In genomic region chr11:80208465-80208859, GRCm38 (mm10) we compare ENCODE assay signal across 7 mouse cellular contexts. TPM values are rescaled to one million over a fixed set of nuclear protein-coding genes. Genes with fewer than 3 reads are reported as not detected.
DNase-seq lines count a peak whose midpoint lies in the region; ATAC-seq and TF ChIP-seq lines count a peak whose summit lies in the region.

No protein-coding gene starts in this region.

- H3K9me3 ChIP-seq in E14TG2a.4 (ENCODE audit: low read length) (no peaks in the 10 kb centered on the region), G1E (replicated peaks) (no peaks in the 10 kb centered on the region)
- no peaks in the 10 kb centered on the region for H3K9me3 ChIP-seq in hindbrain, embryonic 11.5 days (ENCODE audit: control insufficient read depth, low read length)
- H3K9me3 ChIP-seq in liver, embryonic 15.5 days (replicated peaks) = no peaks in the 10 kb centered on the region

- H3K36me3 ChIP-seq in E14TG2a.4 (ENCODE audit: insufficient read depth, low read length) (peaks cover 16% of the 10 kb centered on the region), G1E (replicated peaks) (peaks cover 21% of the 10 kb centered on the region)
- no peaks in the 10 kb centered on the region for H3K36me3 ChIP-seq in hindbrain, embryonic 11.5 days (ENCODE audit: control insufficient read depth, insufficient read depth, low read length)
- H3K36me3 ChIP-seq in liver, embryonic 15.5 days (replicated peaks) = no peaks in the 10 kb centered on the region

- H3K4me2 ChIP-seq in hindbrain, embryonic 11.5 days (replicated peaks; ENCODE audit: low read depth, low read length) = no peak overlapping the region
- H3K4me2 ChIP-seq in liver, embryonic 15.5 days = peak overlapping the region; percentile 88

- TF ChIP-seq CTCF in E14TG2a.4 (conservative IDR thresholded peaks at IDR 0.05; ENCODE audit: low read length) (no peak), G1E (IDR thresholded peaks at IDR 0.05; ENCODE audit: low read depth, low read length) (no peak)

- H3K27me3 ChIP-seq in E14TG2a.4 (ENCODE audit: insufficient read depth, low read length) (no peaks in the 10 kb centered on the region), G1E (ENCODE audit: insufficient read depth, low read length) (peaks cover 14% of the 10 kb centered on the region)
- no peaks in the 10 kb centered on the region for H3K27me3 ChIP-seq in hindbrain, embryonic 11.5 days (ENCODE audit: control insufficient read depth, insufficient read depth, low read length)
- no peaks in the 10 kb centered on the region for H3K27me3 ChIP-seq in liver, embryonic 15.5 days

- H3K4me1 ChIP-seq in E14TG2a.4 (replicated peaks; ENCODE audit: low read depth, low read length) (peaks cover 34% of the 10 kb centered on the region), G1E (ENCODE audit: insufficient read depth, low read depth, low read length) (peaks cover 15% of the 10 kb centered on the region)
- H3K4me1 ChIP-seq in hindbrain, embryonic 11.5 days (replicated peaks; ENCODE audit: control insufficient read depth, insufficient read depth, low read length) = peaks cover 3% of the 10 kb centered on the region; the same call in 1 of the 2 replicates
- peaks cover 27% of the 10 kb centered on the region for H3K4me1 ChIP-seq in liver, embryonic 15.5 days (replicated peaks)

- ATAC-seq in G1E (ENCODE audit: extremely low read depth, insufficient number of reproducible peaks, low FRiP score, poor library complexity, severe bottlenecking) = no peak
- peak; percentile 61 for ATAC-seq in hindbrain, embryonic 11.5 days (ENCODE audit: low FRiP score)
- ATAC-seq in liver, embryonic 15.5 days (ENCODE audit: insufficient read depth) = no peak
- ATAC-seq in megakaryocyte-erythroid progenitor cell, adult 5-6 weeks (replicated peaks; ENCODE audit: low FRiP score, low TSS enrichment, poor library complexity, severe bottlenecking) = no peak; the same call in 1 of the 2 replicates

- no peak overlapping the region for H3K9ac ChIP-seq in hindbrain, embryonic 11.5 days (ENCODE audit: low read depth, low read length)
- no peak overlapping the region for H3K9ac ChIP-seq in liver, embryonic 15.5 days

- DNase-seq in G1E (ENCODE audit: low spot score) = no peak
- DNase-seq in hindbrain, embryonic 11.5 days (ENCODE audit: low spot score) = no peak
- no peak for DNase-seq in adrenal gland, postnatal 10 days
- DNase-seq in thymus, postnatal 36 days = no peak

- H3K4me3 ChIP-seq in E14TG2a.4 (replicated peaks; ENCODE audit: low read length) (peak overlapping the region; percentile 100), G1E (ENCODE audit: low read depth, low read length) (peak overlapping the region; percentile 99; the same call in 1 of the 2 replicates)
- H3K4me3 ChIP-seq in hindbrain, embryonic 11.5 days (ENCODE audit: low read depth, low read length) = peak overlapping the region; percentile 96; the same call in 1 of the 2 replicates
- H3K4me3 ChIP-seq in liver, embryonic 15.5 days (replicated peaks) = peak overlapping the region; percentile 89

- WGBS in hindbrain, embryonic 11.5 days = 35% methylated on average over 7 of the region's 7 CpGs
- WGBS in liver, embryonic 15.5 days (ENCODE audit: insufficient replicate concordance) = 35% methylated on average over 7 of the region's 7 CpGs

- H3K27ac ChIP-seq in hindbrain, embryonic 11.5 days (ENCODE audit: low read depth, low read length) = no peak overlapping the region
- H3K27ac ChIP-seq in liver, embryonic 15.5 days (replicated peaks) = no peak overlapping the region

RNA-seq across cellular contexts. Expression of gene Rhot1, which starts 0.4 kb away (rescaled TPM):
- total RNA-seq in G1E (2014; fragmentation: Nextera tagmentation) = 80.3 and 87.3 TPM in 2 replicates
- total RNA-seq in G1E (2017) = 56.4 and 64.8 TPM in 2 replicates
- polyA plus RNA-seq in G1E (2012) = 5.1 and 5.3 TPM in 2 replicates
- 73.8 and 74.9 TPM in 2 replicates for polyA plus RNA-seq in hindbrain, embryonic 11.5 days (2014; fragmentation: Nextera tagmentation; extraction: Ambion mirVana)
- 21.5 and 22.0 TPM in 2 replicates for polyA plus RNA-seq in liver, embryonic 15.5 days (2015; fragmentation: Nextera tagmentation; extraction: Ambion mirVana)
- 10 to 100 TPM; 56.5 to 69.3 TPM for total RNA-seq in adrenal gland, postnatal 10 days (2021)
- 44.3 and 65.2 TPM in 2 replicates for total RNA-seq in megakaryocyte-erythroid progenitor cell, adult 5-6 weeks (2014; fragmentation: Nextera tagmentation)
- 55.5 and 63.8 TPM in 2 replicates for total RNA-seq in megakaryocyte-erythroid progenitor cell, adult 5-6 weeks (2017)

RNA-seq across cellular contexts. Expression of gene Rnf135, which starts 24.8 kb away (rescaled TPM):
- total RNA-seq in G1E (2014; fragmentation: Nextera tagmentation) (9.6 and 10.4 TPM in 2 replicates), G1E (2017) (6.8 TPM in 2 replicates)
- polyA plus RNA-seq in G1E (2012) = 4.0 and 5.3 TPM in 2 replicates
- 3.3 and 3.8 TPM in 2 replicates for polyA plus RNA-seq in hindbrain, embryonic 11.5 days (2014; fragmentation: Nextera tagmentation; extraction: Ambion mirVana)
- 5.3 and 6.1 TPM in 2 replicates for polyA plus RNA-seq in liver, embryonic 15.5 days (2015; fragmentation: Nextera tagmentation; extraction: Ambion mirVana)
- total RNA-seq in adrenal gland, postnatal 10 days (2021) = 10 to 100 TPM in 1 of 2 experiments, 1 to 10 TPM in 1; 6.9 to 11.0 TPM
- 7.1 and 9.1 TPM in 2 replicates for total RNA-seq in megakaryocyte-erythroid progenitor cell, adult 5-6 weeks (2014; fragmentation: Nextera tagmentation)
- 5.0 TPM in 2 replicates for total RNA-seq in megakaryocyte-erythroid progenitor cell, adult 5-6 weeks (2017)

RNA-seq across cellular contexts. Expression of gene Adap2, which starts 54.6 kb away (rescaled TPM):
- total RNA-seq in G1E (2014; fragmentation: Nextera tagmentation) (not detected in 2 replicates), G1E (2017) (not detected in 2 replicates)
- not detected in 2 replicates for polyA plus RNA-seq in G1E (2012)
- 1.1 and 1.4 TPM in 2 replicates for polyA plus RNA-seq in hindbrain, embryonic 11.5 days (2014; fragmentation: Nextera tagmentation; extraction: Ambion mirVana)
- polyA plus RNA-seq in liver, embryonic 15.5 days (2015; fragmentation: Nextera tagmentation; extraction: Ambion mirVana) = 6.5 and 8.2 TPM in 2 replicates
- 10 to 100 TPM; 10.4 to 12.5 TPM for total RNA-seq in adrenal gland, postnatal 10 days (2021)
- total RNA-seq in megakaryocyte-erythroid progenitor cell, adult 5-6 weeks (2014; fragmentation: Nextera tagmentation) = not detected in 2 replicates
- total RNA-seq in megakaryocyte-erythroid progenitor cell, adult 5-6 weeks (2017) = 0.23 TPM in 1 of 2 replicates, not detected in the other

Comparison
In these comparisons a context has a peak if more than half of its experiments do, and no peak if none do; other contexts are left out.
1. RNA of gene Adap2, which starts 54.6 kb away (total RNA-seq): 10.4 to 12.5 TPM in adrenal gland, postnatal 10 days; not detected in G1E and 0.23 TPM in megakaryocyte-erythroid progenitor cell, adult 5-6 weeks; every median in the first group is over 4 times any median in the second.
2. Peak in every context shown above with its lines, with median percentiles within 50 percentile points of each other: H3K4me3 ChIP-seq.